Mouse (Mus musculus): ENCODE data around the gene Arhgap22.

- TF ChIP-seq POLR2A (IDR thresholded peaks at IDR 0.05; ENCODE audit: borderline replicate concordance, low read depth, low read length), result no peak
- TF ChIP-seq CTCF (IDR thresholded peaks at IDR 0.05; ENCODE audit: low read depth, low read length), result no peak
Measured at GRCm38 (mm10) chr14:33210806-33211205, 3.0 kb upstream of the Arhgap22 start.
